Mouse (Mus musculus): ENCODE data around the gene Rad9b. TPM values are rescaled to one million over a fixed set of nuclear protein-coding genes. Genes with fewer than 3 reads are reported as not detected.
A peak's percentile ranks its signal among the peaks of the same experiment; 100 is the strongest.

Rad9b gene
- polyA plus RNA-seq (2014; fragmentation: Nextera tagmentation; extraction: Ambion mirVana): 11.4 and 12.2 TPM in 2 replicates

- H3K27ac ChIP-seq (ENCODE audit: low read depth, low read length): peak within 1 kb of the TSS; percentile 73; the same call in 1 of the 2 replicates
- under 1% methylated on average over 51 of the region's 51 CpGs for WGBS
- no peaks in the 10 kb centered on the region for H3K27me3 ChIP-seq (ENCODE audit: control insufficient read depth, insufficient read depth, low read length)
- no peaks in the 10 kb centered on the region for H3K9me3 ChIP-seq (ENCODE audit: control insufficient read depth, low read length)
- ATAC-seq (ENCODE audit: low FRiP score, low TSS enrichment): peak; percentile 94
- H3K4me2 ChIP-seq (replicated peaks; ENCODE audit: low read depth, low read length): peak within 1 kb of the TSS; percentile 79
- H3K36me3 ChIP-seq (ENCODE audit: control insufficient read depth, insufficient read depth, low read length): no peaks in the 10 kb centered on the region
- peak within 1 kb of the TSS; percentile 92 for H3K4me3 ChIP-seq (ENCODE audit: low read length)
- peak within 1 kb of the TSS; percentile 86 for H3K9ac ChIP-seq (ENCODE audit: low read depth, low read length)
- 0 out of 2 replicates have a peak, but pooled peaks cover 3% of the 10 kb centered on the region for H3K4me1 ChIP-seq (ENCODE audit: control insufficient read depth, insufficient read depth, low read length)
Observed at GRCm38 (mm10) chr5:122353807-122354491, at the start of gene Rad9b, which contains the start of gene Vps29. Rad9b (minus strand) TSS chr5:122354233. Vps29 (plus strand) TSS chr5:122354369.

DNA sequence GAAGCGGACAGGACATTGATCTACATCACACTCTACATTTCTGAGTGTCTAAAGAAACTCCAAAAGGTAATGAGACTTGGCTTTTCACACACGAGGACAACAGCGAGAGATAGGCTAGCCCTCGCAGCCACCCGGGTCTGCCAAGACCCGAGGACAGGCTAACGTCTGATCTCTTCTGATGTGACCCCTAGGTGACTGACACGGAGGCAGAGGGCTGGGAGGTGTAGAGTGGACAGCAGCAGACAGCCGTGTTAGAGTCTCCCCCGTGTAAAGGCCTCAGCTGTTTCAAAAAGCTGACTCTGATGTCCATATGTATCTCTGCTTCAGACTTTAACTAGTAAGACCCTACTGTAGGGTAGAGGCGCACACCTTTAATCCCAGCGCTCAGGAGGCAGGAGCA is 49.3 kb upstream of the Rad9b start:
- Histone ChIP-seq H3K9ac (ENCODE audit: low read depth, low read length) (no peak overlapping the region), H3K36me3 (ENCODE audit: control insufficient read depth, insufficient read depth, low read length) (peaks cover 68% of the 10 kb centered on the region), H3K27ac (ENCODE audit: low read depth, low read length) (no peak overlapping the region), H3K4me2 (replicated peaks; ENCODE audit: low read depth, low read length) (no peak overlapping the region), H3K9me3 (ENCODE audit: control insufficient read depth, low read length) (0 out of 2 replicates have a peak, but pooled peaks cover 3% of the 10 kb centered on the region), H3K4me3 (ENCODE audit: low read length) (no peak overlapping the region), H3K4me1 (ENCODE audit: control insufficient read depth, insufficient read depth, low read length) (no peaks in the 10 kb centered on the region), H3K27me3 (ENCODE audit: control insufficient read depth, insufficient read depth, low read length) (no peaks in the 10 kb centered on the region)
- WGBS: 95% methylated on average over 12 of the region's 12 CpGs
- no peak for ATAC-seq (ENCODE audit: low FRiP score, low TSS enrichment)

GRCm38 (mm10) chr5:122402772-122403171 is 48.7 kb upstream of the Rad9b start:
- H3K4me1 ChIP-seq (ENCODE audit: control insufficient read depth, insufficient read depth, low read length): no peaks in the 10 kb centered on the region
- H3K9me3 ChIP-seq (ENCODE audit: control insufficient read depth, low read length): 0 out of 2 replicates have a peak, but pooled peaks cover 3% of the 10 kb centered on the region
- no peaks in the 10 kb centered on the region for H3K27me3 ChIP-seq (ENCODE audit: control insufficient read depth, insufficient read depth, low read length)
- WGBS: 88% methylated on average over 5 of the region's 5 CpGs
- no peak for ATAC-seq (ENCODE audit: low FRiP score, low TSS enrichment)
- H3K9ac ChIP-seq (ENCODE audit: low read depth, low read length): no peak overlapping the region
- H3K4me3 ChIP-seq (ENCODE audit: low read length): no peak overlapping the region
- H3K36me3 ChIP-seq (ENCODE audit: control insufficient read depth, insufficient read depth, low read length): peaks cover 74% of the 10 kb centered on the region
- no peak overlapping the region for H3K27ac ChIP-seq (ENCODE audit: low read depth, low read length)
- H3K4me2 ChIP-seq (replicated peaks; ENCODE audit: low read depth, low read length): no peak overlapping the region

GRCm38 (mm10) chr5:122402160-122402559 is 48.1 kb upstream of the Rad9b start:
- WGBS: 85% methylated on average over 13 of the region's 13 CpGs
- Histone ChIP-seq H3K4me1 (ENCODE audit: control insufficient read depth, insufficient read depth, low read length) (no peaks in the 10 kb centered on the region), H3K4me3 (ENCODE audit: low read length) (no peak overlapping the region), H3K27ac (ENCODE audit: low read depth, low read length) (no peak overlapping the region), H3K36me3 (ENCODE audit: control insufficient read depth, insufficient read depth, low read length) (peaks cover 76% of the 10 kb centered on the region), H3K27me3 (ENCODE audit: control insufficient read depth, insufficient read depth, low read length) (no peaks in the 10 kb centered on the region), H3K9ac (ENCODE audit: low read depth, low read length) (no peak overlapping the region), H3K4me2 (replicated peaks; ENCODE audit: low read depth, low read length) (no peak overlapping the region), H3K9me3 (ENCODE audit: control insufficient read depth, low read length) (0 out of 2 replicates have a peak, but pooled peaks cover 3% of the 10 kb centered on the region)
- ATAC-seq (ENCODE audit: low FRiP score, low TSS enrichment): 0 out of 2 replicates have a peak, but pooled peaks have one; percentile 12

GRCm38 (mm10) chr5:122401303-122401640 is 47.2 kb upstream of the Rad9b start:
- WGBS: 26% methylated on average over 8 of the region's 8 CpGs
- Histone ChIP-seq H3K27me3 (ENCODE audit: control insufficient read depth, insufficient read depth, low read length) (no peaks in the 10 kb centered on the region), H3K27ac (ENCODE audit: low read depth, low read length) (no peak overlapping the region), H3K36me3 (ENCODE audit: control insufficient read depth, insufficient read depth, low read length) (peaks cover 74% of the 10 kb centered on the region), H3K9ac (ENCODE audit: low read depth, low read length) (no peak overlapping the region), H3K4me1 (ENCODE audit: control insufficient read depth, insufficient read depth, low read length) (no peaks in the 10 kb centered on the region), H3K4me3 (ENCODE audit: low read length) (no peak overlapping the region), H3K4me2 (replicated peaks; ENCODE audit: low read depth, low read length) (no peak overlapping the region), H3K9me3 (ENCODE audit: control insufficient read depth, low read length) (no peaks in the 10 kb centered on the region)
- no peak for ATAC-seq (ENCODE audit: low FRiP score, low TSS enrichment)

GRCm38 (mm10) chr5:122400628-122401302 is 46.7 kb upstream of the Rad9b start:
- Histone ChIP-seq H3K4me3 (ENCODE audit: low read length) (no peak overlapping the region), H3K9me3 (ENCODE audit: control insufficient read depth, low read length) (no peaks in the 10 kb centered on the region), H3K27me3 (ENCODE audit: control insufficient read depth, insufficient read depth, low read length) (no peaks in the 10 kb centered on the region), H3K27ac (ENCODE audit: low read depth, low read length) (no peak overlapping the region), H3K9ac (ENCODE audit: low read depth, low read length) (no peak overlapping the region), H3K4me2 (replicated peaks; ENCODE audit: low read depth, low read length) (no peak overlapping the region), H3K4me1 (ENCODE audit: control insufficient read depth, insufficient read depth, low read length) (no peaks in the 10 kb centered on the region), H3K36me3 (ENCODE audit: control insufficient read depth, insufficient read depth, low read length) (peaks cover 70% of the 10 kb centered on the region)
- no peak for ATAC-seq (ENCODE audit: low FRiP score, low TSS enrichment)
- WGBS: 69% methylated on average over 18 of the region's 18 CpGs

DNA sequence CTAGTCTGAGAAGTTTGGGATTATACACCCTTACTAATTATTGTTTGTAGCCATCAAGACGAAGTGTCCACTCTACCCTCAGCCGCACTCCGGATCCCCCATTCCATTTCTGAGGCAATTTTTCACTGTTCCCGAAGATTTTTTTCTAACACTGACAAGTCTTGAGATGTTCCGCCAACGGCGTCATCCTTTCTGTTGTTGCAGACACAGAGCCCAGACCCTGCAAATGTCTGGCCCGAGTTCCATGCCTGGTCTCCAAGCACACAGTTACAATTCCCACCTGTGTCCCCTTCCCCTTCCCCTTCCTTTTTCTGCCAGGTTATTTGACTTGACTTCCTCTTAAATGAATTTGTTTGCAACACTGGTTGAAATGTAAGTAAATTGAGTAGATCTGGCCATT is 45.8 kb upstream of the Rad9b start:
- peaks cover 63% of the 10 kb centered on the region for H3K36me3 ChIP-seq (ENCODE audit: control insufficient read depth, insufficient read depth, low read length)

DNA sequence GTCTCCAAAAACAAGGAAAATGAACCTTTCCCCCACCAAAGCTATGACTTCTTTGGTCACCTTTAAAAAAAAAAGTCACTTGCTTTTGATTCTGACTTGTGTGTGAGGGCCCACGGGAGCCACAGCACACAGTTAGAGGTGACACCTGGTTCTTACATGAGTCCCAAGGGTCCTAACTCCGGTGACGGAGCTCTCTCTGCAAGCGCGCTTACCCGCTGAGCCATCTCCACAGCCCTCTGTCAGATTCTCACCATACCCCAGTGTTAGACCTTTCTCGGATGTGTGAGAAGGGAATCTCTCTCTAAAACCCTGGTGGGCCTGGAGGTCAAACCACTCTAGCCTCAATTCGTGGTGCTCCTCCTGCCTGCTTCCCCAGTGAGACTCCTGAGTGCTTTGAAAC is 43.5 kb upstream of the Rad9b start:
- no peak overlapping the region for H3K4me3 ChIP-seq (ENCODE audit: low read length)
- H3K36me3 ChIP-seq (ENCODE audit: control insufficient read depth, insufficient read depth, low read length): peaks cover 41% of the 10 kb centered on the region
- no peaks in the 10 kb centered on the region for H3K9me3 ChIP-seq (ENCODE audit: control insufficient read depth, low read length)
- no peak overlapping the region; the same call in 1 of the 2 replicates for H3K27ac ChIP-seq (ENCODE audit: low read depth, low read length)
- WGBS: 91% methylated on average over 8 of the region's 8 CpGs
- H3K9ac ChIP-seq (ENCODE audit: low read depth, low read length): no peak overlapping the region
- ATAC-seq (ENCODE audit: low FRiP score, low TSS enrichment): no peak
- peaks cover 5% of the 10 kb centered on the region; the same call in 1 of the 2 replicates for H3K4me1 ChIP-seq (ENCODE audit: control insufficient read depth, insufficient read depth, low read length)
- H3K27me3 ChIP-seq (ENCODE audit: control insufficient read depth, insufficient read depth, low read length): no peaks in the 10 kb centered on the region
- no peak overlapping the region for H3K4me2 ChIP-seq (replicated peaks; ENCODE audit: low read depth, low read length)

More for the DNA sequence above, 45.8 kb upstream of the Rad9b start:
- Histone ChIP-seq H3K4me3 (ENCODE audit: low read length) (no peak overlapping the region), H3K27me3 (ENCODE audit: control insufficient read depth, insufficient read depth, low read length) (no peaks in the 10 kb centered on the region), H3K9ac (ENCODE audit: low read depth, low read length) (no peak overlapping the region), H3K4me2 (replicated peaks; ENCODE audit: low read depth, low read length) (no peak overlapping the region), H3K4me1 (ENCODE audit: control insufficient read depth, insufficient read depth, low read length) (no peaks in the 10 kb centered on the region), H3K9me3 (ENCODE audit: control insufficient read depth, low read length) (no peaks in the 10 kb centered on the region), H3K27ac (ENCODE audit: low read depth, low read length) (no peak overlapping the region)
- ATAC-seq (ENCODE audit: low FRiP score, low TSS enrichment): no peak
- 89% methylated on average over 8 of the region's 8 CpGs for WGBS

DNA sequence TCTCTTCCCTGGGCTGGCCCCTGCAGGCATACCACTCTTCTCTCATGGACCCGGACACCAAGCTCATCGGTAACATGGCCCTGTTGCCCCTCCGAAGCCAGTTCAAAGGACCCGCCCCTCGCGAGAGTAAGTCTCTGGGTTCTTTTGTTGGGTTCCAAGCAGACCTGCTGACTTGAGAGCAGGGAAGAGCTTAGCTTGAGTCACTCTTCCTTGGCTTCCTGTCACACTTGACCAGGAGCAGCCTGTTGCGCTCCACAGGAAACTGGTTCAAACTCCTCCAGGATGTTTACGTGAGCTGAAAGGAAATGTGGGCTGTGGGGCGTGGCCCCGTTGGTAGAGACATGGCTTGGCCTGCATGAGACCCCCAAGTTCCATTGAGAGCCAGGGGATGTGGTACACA is 42.8 kb upstream of the Rad9b start:
- H3K4me2 ChIP-seq (replicated peaks; ENCODE audit: low read depth, low read length): no peak overlapping the region
- H3K27ac ChIP-seq (ENCODE audit: low read depth, low read length): peak overlapping the region; percentile 55; the same call in 1 of the 2 replicates
- ATAC-seq (ENCODE audit: low FRiP score, low TSS enrichment): no peak
- peaks cover 7% of the 10 kb centered on the region; the same call in 1 of the 2 replicates for H3K4me1 ChIP-seq (ENCODE audit: control insufficient read depth, insufficient read depth, low read length)
- H3K4me3 ChIP-seq (ENCODE audit: low read length): no peak overlapping the region
- H3K9ac ChIP-seq (ENCODE audit: low read depth, low read length): no peak overlapping the region
- no peaks in the 10 kb centered on the region for H3K27me3 ChIP-seq (ENCODE audit: control insufficient read depth, insufficient read depth, low read length)
- no peaks in the 10 kb centered on the region for H3K9me3 ChIP-seq (ENCODE audit: control insufficient read depth, low read length)
- 86% methylated on average over 10 of the region's 10 CpGs for WGBS
- peaks cover 35% of the 10 kb centered on the region for H3K36me3 ChIP-seq (ENCODE audit: control insufficient read depth, insufficient read depth, low read length)
